Mouse (Mus musculus): ENCODE measurements around the gene Sorcs2.

Sorcs2 gene

DNA sequence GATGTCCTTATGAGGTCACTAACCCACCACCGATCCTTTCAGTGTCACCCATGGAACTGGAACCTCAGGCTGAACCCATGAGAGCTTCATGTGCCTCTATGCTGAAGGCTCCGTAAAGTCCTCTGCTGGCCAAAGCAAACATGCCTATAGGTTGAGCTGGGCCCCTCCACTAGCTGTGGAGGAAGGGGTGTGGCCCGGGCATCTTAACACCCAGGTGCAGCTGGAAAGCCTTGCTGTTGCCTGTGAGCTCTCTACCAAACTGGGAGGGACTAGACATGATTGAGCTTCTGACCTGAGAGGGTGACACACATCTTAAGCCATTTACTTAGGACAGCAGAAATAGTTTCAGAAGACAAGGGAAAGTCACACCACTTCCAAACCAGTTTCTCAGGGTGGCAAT, 189.1 kb downstream of the Sorcs2 start:
- Histone ChIP-seq H3K9me3 (ENCODE audit: low read length) (no peaks in the 10 kb centered on the region), H3K4me3 (replicated peaks; ENCODE audit: low read length) (no peak overlapping the region), H3K4me1 (replicated peaks; ENCODE audit: low read depth, low read length) (no peaks in the 10 kb centered on the region), H3K36me3 (ENCODE audit: insufficient read depth, low read length) (no peaks in the 10 kb centered on the region), H3K27me3 (ENCODE audit: insufficient read depth, low read length) (no peaks in the 10 kb centered on the region)
- TF ChIP-seq POU5F1 (IDR thresholded peaks at IDR 0.05; ENCODE audit: borderline replicate concordance, low read length), result no peak
- TF ChIP-seq CTCF (conservative IDR thresholded peaks at IDR 0.05; ENCODE audit: low read length), result no peak
- TF ChIP-seq NANOG (IDR thresholded peaks at IDR 0.05; ENCODE audit: borderline replicate concordance, low read length), result no peak

- no peak overlapping the region for H3K4me3 ChIP-seq (replicated peaks; ENCODE audit: low read length)
- H3K9me3 ChIP-seq (ENCODE audit: low read length), result no peaks in the 10 kb centered on the region
- no peaks in the 10 kb centered on the region for H3K36me3 ChIP-seq (ENCODE audit: insufficient read depth, low read length)
- H3K27me3 ChIP-seq (ENCODE audit: insufficient read depth, low read length), result no peaks in the 10 kb centered on the region
- TF ChIP-seq CTCF (conservative IDR thresholded peaks at IDR 0.05; ENCODE audit: low read length) (no peak), NANOG (IDR thresholded peaks at IDR 0.05; ENCODE audit: borderline replicate concordance, low read length) (no peak), POU5F1 (IDR thresholded peaks at IDR 0.05; ENCODE audit: borderline replicate concordance, low read length) (no peak)
- H3K4me1 ChIP-seq (replicated peaks; ENCODE audit: low read depth, low read length), result no peaks in the 10 kb centered on the region
Observed at GRCm38 (mm10) chr5:36205397-36205796, 192.5 kb downstream of the Sorcs2 start.

- TF ChIP-seq CTCF (conservative IDR thresholded peaks at IDR 0.05; ENCODE audit: low read length), result no peak
- no peak for TF ChIP-seq POU5F1 (IDR thresholded peaks at IDR 0.05; ENCODE audit: borderline replicate concordance, low read length)
- no peak for TF ChIP-seq NANOG (IDR thresholded peaks at IDR 0.05; ENCODE audit: borderline replicate concordance, low read length)
- no peaks in the 10 kb centered on the region for H3K9me3 ChIP-seq (ENCODE audit: low read length)
- no peak within 1 kb of the TSS for H3K4me3 ChIP-seq (replicated peaks; ENCODE audit: low read length)
- H3K27me3 ChIP-seq (ENCODE audit: insufficient read depth, low read length), result no peaks in the 10 kb centered on the region
- no peaks in the 10 kb centered on the region for H3K36me3 ChIP-seq (ENCODE audit: insufficient read depth, low read length)
- H3K4me1 ChIP-seq (replicated peaks; ENCODE audit: low read depth, low read length), result no peaks in the 10 kb centered on the region
Observed at GRCm38 (mm10) chr5:36203916-36204315, 194.0 kb downstream of the Sorcs2 start, which contains the start of gene Psapl1. Psapl1 (plus strand) TSS chr5:36204021.

DNA sequence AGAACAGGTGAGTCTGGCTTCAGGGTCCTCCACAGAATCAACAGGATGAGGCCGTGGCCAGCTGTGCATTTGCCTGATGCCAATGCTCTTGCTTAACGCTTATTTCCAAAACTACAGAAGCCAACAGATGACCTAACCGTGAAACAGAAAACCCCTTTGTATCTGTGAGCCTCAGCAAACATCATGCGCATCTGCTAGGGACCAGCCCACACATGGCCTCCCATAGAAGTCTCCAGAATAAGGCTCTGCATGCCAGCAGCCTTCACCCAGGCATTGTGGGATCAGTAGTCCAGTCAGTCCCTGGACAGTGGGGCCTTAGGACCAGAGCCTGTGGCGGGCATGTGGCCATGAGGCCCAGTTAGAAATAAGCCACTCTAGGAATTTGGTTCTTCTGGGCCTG, 194.5 kb downstream of the Sorcs2 start:
- Histone ChIP-seq H3K4me3 (replicated peaks; ENCODE audit: low read length) (no peak overlapping the region), H3K4me1 (replicated peaks; ENCODE audit: low read depth, low read length) (no peaks in the 10 kb centered on the region), H3K9me3 (ENCODE audit: low read length) (no peaks in the 10 kb centered on the region), H3K27me3 (ENCODE audit: insufficient read depth, low read length) (no peaks in the 10 kb centered on the region), H3K36me3 (ENCODE audit: insufficient read depth, low read length) (no peaks in the 10 kb centered on the region)
- TF ChIP-seq POU5F1 (IDR thresholded peaks at IDR 0.05; ENCODE audit: borderline replicate concordance, low read length) (no peak), CTCF (conservative IDR thresholded peaks at IDR 0.05; ENCODE audit: low read length) (no peak), NANOG (IDR thresholded peaks at IDR 0.05; ENCODE audit: borderline replicate concordance, low read length) (no peak)

GRCm38 (mm10) chr5:36202781-36203180, 195.2 kb downstream of the Sorcs2 start:
- no peak for TF ChIP-seq POU5F1 (IDR thresholded peaks at IDR 0.05; ENCODE audit: borderline replicate concordance, low read length)
- no peak overlapping the region for H3K4me3 ChIP-seq (replicated peaks; ENCODE audit: low read length)
- H3K4me1 ChIP-seq (replicated peaks; ENCODE audit: low read depth, low read length), result no peaks in the 10 kb centered on the region
- no peaks in the 10 kb centered on the region for H3K27me3 ChIP-seq (ENCODE audit: insufficient read depth, low read length)
- H3K36me3 ChIP-seq (ENCODE audit: insufficient read depth, low read length), result no peaks in the 10 kb centered on the region
- H3K9me3 ChIP-seq (ENCODE audit: low read length), result no peaks in the 10 kb centered on the region

DNA sequence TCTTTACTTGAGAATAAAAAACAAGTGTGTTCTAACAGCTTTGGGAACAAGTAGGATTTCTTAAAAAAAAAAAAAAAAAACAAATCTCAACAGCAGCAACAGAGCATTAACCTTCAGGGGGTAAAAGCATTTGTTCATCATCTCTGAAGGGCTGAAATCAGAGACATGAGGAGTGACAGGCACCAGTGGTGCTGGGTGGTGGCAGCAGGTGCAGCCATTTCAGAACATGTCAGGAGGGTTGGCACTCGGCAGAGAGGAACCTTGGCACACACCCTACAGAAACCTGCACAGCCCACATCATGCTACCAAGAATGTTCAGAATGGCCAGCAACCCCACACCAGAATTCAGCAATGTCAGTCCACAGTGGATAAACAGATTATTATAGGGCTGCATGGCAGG, 198.4 kb downstream of the Sorcs2 start:
- Histone ChIP-seq H3K9me3 (ENCODE audit: low read length) (no peaks in the 10 kb centered on the region), H3K4me3 (replicated peaks; ENCODE audit: low read length) (no peak overlapping the region), H3K36me3 (ENCODE audit: insufficient read depth, low read length) (no peaks in the 10 kb centered on the region), H3K27me3 (ENCODE audit: insufficient read depth, low read length) (no peaks in the 10 kb centered on the region), H3K4me1 (replicated peaks; ENCODE audit: low read depth, low read length) (no peaks in the 10 kb centered on the region)
- TF ChIP-seq POU5F1 (IDR thresholded peaks at IDR 0.05; ENCODE audit: borderline replicate concordance, low read length), result no peak
- TF ChIP-seq NANOG (IDR thresholded peaks at IDR 0.05; ENCODE audit: borderline replicate concordance, low read length), result no peak
- no peak for TF ChIP-seq CTCF (conservative IDR thresholded peaks at IDR 0.05; ENCODE audit: low read length)

- Histone ChIP-seq H3K4me1 (replicated peaks; ENCODE audit: low read depth, low read length) (no peaks in the 10 kb centered on the region), H3K4me3 (replicated peaks; ENCODE audit: low read length) (no peak overlapping the region), H3K27me3 (ENCODE audit: insufficient read depth, low read length) (no peaks in the 10 kb centered on the region), H3K36me3 (ENCODE audit: insufficient read depth, low read length) (no peaks in the 10 kb centered on the region), H3K9me3 (ENCODE audit: low read length) (no peaks in the 10 kb centered on the region)
- TF ChIP-seq POU5F1 (IDR thresholded peaks at IDR 0.05; ENCODE audit: borderline replicate concordance, low read length), result no peak
- no peak for TF ChIP-seq NANOG (IDR thresholded peaks at IDR 0.05; ENCODE audit: borderline replicate concordance, low read length)
- TF ChIP-seq CTCF (conservative IDR thresholded peaks at IDR 0.05; ENCODE audit: low read length), result no peak
Observed at GRCm38 (mm10) chr5:36195436-36195835, 202.5 kb downstream of the Sorcs2 start.

DNA sequence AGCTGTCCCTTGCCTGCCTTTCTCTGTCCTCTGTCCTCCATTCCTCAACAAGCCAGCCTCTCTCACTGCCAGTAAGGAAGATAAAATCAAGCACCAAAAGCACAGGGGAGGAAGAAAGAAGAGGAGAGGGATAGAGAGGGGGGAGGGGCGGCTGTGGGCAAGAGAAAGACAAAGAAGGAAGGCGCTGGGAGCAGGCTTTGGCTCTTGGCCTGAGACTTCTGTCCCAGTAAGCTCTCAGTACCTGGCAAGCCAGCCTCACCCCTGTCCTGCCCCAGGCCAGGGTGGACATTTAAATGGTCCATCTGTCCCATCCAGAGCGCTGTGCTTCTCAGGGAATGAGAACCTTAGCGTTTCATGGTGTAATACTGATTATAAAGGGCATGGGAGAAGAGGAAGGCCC, 203.3 kb downstream of the Sorcs2 start:
- H3K27me3 ChIP-seq (ENCODE audit: insufficient read depth, low read length), result no peaks in the 10 kb centered on the region
- no peaks in the 10 kb centered on the region for H3K9me3 ChIP-seq (ENCODE audit: low read length)
- TF ChIP-seq NANOG (IDR thresholded peaks at IDR 0.05; ENCODE audit: borderline replicate concordance, low read length), result no peak
- TF ChIP-seq POU5F1 (IDR thresholded peaks at IDR 0.05; ENCODE audit: borderline replicate concordance, low read length), result no peak
- no peak for TF ChIP-seq CTCF (conservative IDR thresholded peaks at IDR 0.05; ENCODE audit: low read length)
- H3K4me1 ChIP-seq (replicated peaks; ENCODE audit: low read depth, low read length), result no peaks in the 10 kb centered on the region
- H3K4me3 ChIP-seq (replicated peaks; ENCODE audit: low read length), result no peak overlapping the region
- no peaks in the 10 kb centered on the region for H3K36me3 ChIP-seq (ENCODE audit: insufficient read depth, low read length)

- Histone ChIP-seq H3K4me1 (replicated peaks; ENCODE audit: low read depth, low read length) (no peaks in the 10 kb centered on the region), H3K9me3 (ENCODE audit: low read length) (no peaks in the 10 kb centered on the region), H3K4me3 (replicated peaks; ENCODE audit: low read length) (no peak overlapping the region), H3K36me3 (ENCODE audit: insufficient read depth, low read length) (no peaks in the 10 kb centered on the region), H3K27me3 (ENCODE audit: insufficient read depth, low read length) (no peaks in the 10 kb centered on the region)
- no peak for TF ChIP-seq NANOG (IDR thresholded peaks at IDR 0.05; ENCODE audit: borderline replicate concordance, low read length)
- no peak for TF ChIP-seq CTCF (conservative IDR thresholded peaks at IDR 0.05; ENCODE audit: low read length)
Observed at GRCm38 (mm10) chr5:36192677-36193076, 205.3 kb downstream of the Sorcs2 start.
